Mouse (Mus musculus): Measurements from ENCODE around the gene Hmgn3.

GRCm38 (mm10) chr9:83146446-83147188, at the start of gene Hmgn3:
- TF ChIP-seq CTCF (IDR thresholded peaks at IDR 0.05; ENCODE audit: low read depth, low read length) = no peak
- no peak for TF ChIP-seq POLR2A (IDR thresholded peaks at IDR 0.05; ENCODE audit: insufficient read depth, low read length)
- no peak for TF ChIP-seq EP300 (IDR thresholded peaks at IDR 0.05; ENCODE audit: insufficient read depth, low read depth, low read length)
